20 mouse cellular contexts compared by ENCODE assay signal in genomic region chr7:83852381-83853380, GRCm38 (mm10). TPM values are rescaled to one million over a fixed set of nuclear protein-coding genes. Genes with fewer than 3 reads are reported as not detected.
DNase-seq lines count a peak whose midpoint lies in the region; ATAC-seq and TF ChIP-seq lines count a peak whose summit lies in the region.
"Had no signal": no experiment of that assay in that cellular context is flagged by ENCODE, and none has a peak within 500 bp of the region (broad histone marks: within the 10 kb centered on the region; RNA-seq: fewer than 3 reads in every experiment).

No protein-coding gene starts in this region.

- TF ChIP-seq CTCF in intestine, postnatal 0 days (IDR thresholded peaks at IDR 0.05; ENCODE audit: low read depth) = no peak

- TF ChIP-seq POLR2A in myocyte (IDR thresholded peaks at IDR 0.05; ENCODE audit: insufficient read length, low read depth) = no peak

- H3K9ac ChIP-seq in intestine, embryonic 14.5 days (ENCODE audit: low read length) = no peak overlapping the region
- H3K9ac ChIP-seq in intestine, postnatal 0 days (ENCODE audit: low read depth, low read length) = no peak overlapping the region
- H3K9ac ChIP-seq: embryonic facial prominence, embryonic 13.5 days; forebrain, embryonic 13.5 days; liver, embryonic 12.5 days; neural tube, embryonic 13.5 days had no signal

- no peaks in the 10 kb centered on the region for H3K79me2 ChIP-seq in myocyte (ENCODE audit: control insufficient read depth, insufficient read depth)

- peak overlapping the region; percentile 36; the same call in 1 of the 2 replicates for H3K27ac ChIP-seq in intestine, embryonic 14.5 days (ENCODE audit: low read depth)
- no peak overlapping the region for H3K27ac ChIP-seq in intestine, postnatal 0 days (ENCODE audit: low read depth, low read length)
- H3K27ac ChIP-seq: embryonic facial prominence, embryonic 13.5 days; forebrain, embryonic 13.5 days; kidney, postnatal 0 days; left cerebral cortex, adult 2 months; liver, embryonic 12.5 days; neural tube, embryonic 13.5 days had no signal

- WGBS in intestine, embryonic 14.5 days = 39% methylated on average over 5 of the region's 5 CpGs
- 46% methylated on average over 5 of the region's 5 CpGs for WGBS in intestine, postnatal 0 days

- no peak for ATAC-seq in intestine, embryonic 14.5 days (replicated peaks; ENCODE audit: low FRiP score, low TSS enrichment, low read depth)
- ATAC-seq in intestine, postnatal 0 days = no peak
- ATAC-seq: forebrain, embryonic 13.5 days; liver, embryonic 12.5 days had no signal

- H3K27me3 ChIP-seq in intestine, embryonic 14.5 days (replicated peaks; ENCODE audit: control insufficient read depth, insufficient read depth, low read length) = no peaks in the 10 kb centered on the region
- no peaks in the 10 kb centered on the region for H3K27me3 ChIP-seq in intestine, postnatal 0 days (replicated peaks; ENCODE audit: control insufficient read depth, insufficient read depth, low read length)
- no peaks in the 10 kb centered on the region for H3K27me3 ChIP-seq in myocyte (ENCODE audit: control insufficient read depth, insufficient read depth, insufficient read length)
- H3K27me3 ChIP-seq: embryonic facial prominence, embryonic 13.5 days; forebrain, embryonic 13.5 days; liver, embryonic 12.5 days; neural tube, embryonic 13.5 days had no signal

- no peaks in the 10 kb centered on the region for H3K9me3 ChIP-seq in intestine, embryonic 14.5 days (ENCODE audit: control insufficient read depth, low read length)
- no peaks in the 10 kb centered on the region for H3K9me3 ChIP-seq in intestine, postnatal 0 days (ENCODE audit: control insufficient read depth)
- H3K9me3 ChIP-seq: embryonic facial prominence, embryonic 13.5 days; forebrain, embryonic 13.5 days; G1E; liver, embryonic 12.5 days; neural tube, embryonic 13.5 days had no signal

- H3K4me3 ChIP-seq in intestine, embryonic 14.5 days (ENCODE audit: low read depth, low read length) = no peak overlapping the region
- no peak overlapping the region for H3K4me3 ChIP-seq in intestine, postnatal 0 days (ENCODE audit: low read depth, low read length)
- H3K4me3 ChIP-seq in myocyte = no peak overlapping the region
- H3K4me3 ChIP-seq: embryonic facial prominence, embryonic 13.5 days; forebrain, embryonic 13.5 days; left cerebral cortex, adult 2 months; liver, embryonic 12.5 days; neural tube, embryonic 13.5 days had no signal

- no peak overlapping the region for H3ac ChIP-seq in myocyte (ENCODE audit: control insufficient read depth, insufficient read length)

- no peaks in the 10 kb centered on the region for H3K36me3 ChIP-seq in intestine, embryonic 14.5 days (ENCODE audit: control insufficient read depth, insufficient read depth, low read length)
- no peaks in the 10 kb centered on the region for H3K36me3 ChIP-seq in intestine, postnatal 0 days (ENCODE audit: control insufficient read depth, insufficient read depth)
- H3K36me3 ChIP-seq in myocyte (ENCODE audit: control insufficient read depth, insufficient read depth) = no peaks in the 10 kb centered on the region
- H3K36me3 ChIP-seq: embryonic facial prominence, embryonic 13.5 days; G1E; liver, embryonic 12.5 days; neural tube, embryonic 13.5 days had no signal

- no peak overlapping the region for H3K4me2 ChIP-seq in intestine, embryonic 14.5 days (ENCODE audit: low read length)
- H3K4me2 ChIP-seq in intestine, postnatal 0 days (replicated peaks; ENCODE audit: low read depth) = no peak overlapping the region
- peak overlapping the region; percentile 3 for H3K4me2 ChIP-seq in myocyte (ENCODE audit: low read depth)
- H3K4me2 ChIP-seq: embryonic facial prominence, embryonic 13.5 days; forebrain, embryonic 13.5 days; liver, embryonic 12.5 days; neural tube, embryonic 13.5 days had no signal

- no peak for DNase-seq in intestine, embryonic 14.5 days (ENCODE audit: low spot score)
- DNase-seq in B cell, adult 2 months = peak; percentile 6 to 21
- peak; percentile 34 for DNase-seq in induced T-regulatory cell, adult 2 months (ENCODE audit: low read depth)
- no peak for DNase-seq in cerebellum, adult 11-12 months
- no peak for DNase-seq in left cerebral cortex, adult 8-10 months (ENCODE audit: low spot score in 2 of 2)
- DNase-seq in heart, adult 9 months (ENCODE audit: low spot score in 2 of 2) = no peak
- DNase-seq: cerebellum, postnatal 25 days; gastrocnemius, postnatal 36 days; heart, postnatal 10 days; lung, postnatal 36 days; right cerebral cortex, adult 18-20 months had no signal

- H3K4me1 ChIP-seq in intestine, embryonic 14.5 days (replicated peaks; ENCODE audit: control insufficient read depth, insufficient read depth, low read length) = peaks cover 18% of the 10 kb centered on the region
- peaks cover 11% of the 10 kb centered on the region for H3K4me1 ChIP-seq in intestine, postnatal 0 days (replicated peaks; ENCODE audit: control insufficient read depth, insufficient read depth, low read length)
- H3K4me1 ChIP-seq: forebrain, embryonic 13.5 days had no signal

TF ChIP-seq in myocyte, 11 proteins besides CTCF, POLR2A, EP300 and RAD21:
- TF ChIP-seq TCF12 (IDR thresholded peaks at IDR 0.05; ENCODE audit: insufficient read depth, poor library complexity, severe bottlenecking) = no peak
- TF ChIP-seq POLR2AphosphoS2 (IDR thresholded peaks at IDR 0.05; ENCODE audit: insufficient read length, low read depth) = no peak

RNA-seq across cellular contexts. Expression of gene Tlnrd1, which starts 31.4 kb away (rescaled TPM):
- polyA plus RNA-seq in intestine, embryonic 14.5 days (2014; fragmentation: Nextera tagmentation; extraction: Ambion mirVana) = 13.0 and 17.0 TPM in 2 replicates
- 11.8 and 12.0 TPM in 2 replicates for polyA plus RNA-seq in intestine, postnatal 0 days (2015; fragmentation: Nextera tagmentation; extraction: Ambion mirVana)
- 25.5 TPM for polyA plus RNA-seq in myocyte (2012; fragmentation: generic; extraction: Trizol)
- 10 to 100 TPM; 22.3 to 26.4 (median 24.2) TPM for total RNA-seq in left cerebral cortex, adult 8-10 months (2022)

RNA-seq across cellular contexts. Expression of gene Mesd, which starts 31.6 kb away (rescaled TPM):
- 84.5 and 96.8 TPM in 2 replicates for polyA plus RNA-seq in intestine, embryonic 14.5 days (2014; fragmentation: Nextera tagmentation; extraction: Ambion mirVana)
- 53.6 and 55.0 TPM in 2 replicates for polyA plus RNA-seq in intestine, postnatal 0 days (2015; fragmentation: Nextera tagmentation; extraction: Ambion mirVana)
- polyA plus RNA-seq in myocyte (2012; fragmentation: generic; extraction: Trizol) = 81.3 TPM
- 10 to 100 TPM; 61.7 to 70.5 (median 69.1) TPM for total RNA-seq in left cerebral cortex, adult 8-10 months (2022)

RNA-seq across cellular contexts. Expression of gene Cfap161, which starts 58.0 kb away (rescaled TPM):
- polyA plus RNA-seq in intestine, embryonic 14.5 days (2014; fragmentation: Nextera tagmentation; extraction: Ambion mirVana) = 0.17 and 0.45 TPM in 2 replicates
- not detected in 2 replicates for polyA plus RNA-seq in intestine, postnatal 0 days (2015; fragmentation: Nextera tagmentation; extraction: Ambion mirVana)
- polyA plus RNA-seq in myocyte (2012; fragmentation: generic; extraction: Trizol) = 0.08 TPM
- 1 to 10 TPM in 3 of 4 experiments, under 1 TPM in 1; 0.66 to 1.9 (median 1.4) TPM for total RNA-seq in left cerebral cortex, adult 8-10 months (2022)
- total RNA-seq: G1E; gastrocnemius, postnatal 36 days; heart, postnatal 10 days had no signal
- polyA plus RNA-seq: G1E; liver, embryonic 12.5 days; neural tube, embryonic 13.5 days had no signal

Comparison
In these comparisons a context has a peak if more than half of its experiments do, and no peak if none do; other contexts are left out.
1. DNase-seq: peak in B cell, adult 2 months (2 of 2) and induced T-regulatory cell, adult 2 months (single experiment); none in intestine, embryonic 14.5 days (single experiment), cerebellum, adult 11-12 months (single experiment), left cerebral cortex, adult 8-10 months (0 of 2) and heart, adult 9 months (0 of 2).